Comparison of ENCODE assay signal across 8 mouse cellular contexts in the genomic region with DNA sequence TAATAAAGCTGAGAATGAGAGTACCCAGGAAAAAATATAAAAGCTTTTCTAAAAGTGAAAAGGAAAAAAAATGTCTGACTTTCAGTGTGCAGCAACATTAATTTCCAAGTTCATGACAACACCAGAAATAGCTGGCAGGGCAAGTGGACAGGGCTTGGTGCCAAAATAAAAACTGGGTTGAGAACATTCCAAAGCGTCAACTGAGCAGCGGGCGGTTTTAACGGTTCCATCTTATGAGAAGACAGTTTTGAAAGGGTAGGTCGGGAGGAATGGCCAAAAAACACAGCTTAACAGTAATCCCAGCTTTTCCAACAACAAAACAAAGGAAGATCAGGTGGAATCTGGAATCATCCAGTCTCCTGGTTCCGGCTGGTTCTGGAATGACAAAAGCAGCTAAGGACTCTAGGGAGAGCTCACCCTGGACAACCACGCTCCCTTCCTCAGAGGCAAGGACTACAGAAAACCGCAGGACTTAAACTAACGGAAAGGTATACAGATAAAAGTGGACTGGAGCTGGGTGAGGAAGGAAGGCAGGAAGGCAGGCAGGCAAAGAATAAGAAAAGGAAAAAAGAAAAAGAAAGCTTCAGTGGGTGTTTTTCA. TPM values are rescaled to one million over a fixed set of nuclear protein-coding genes. Genes with fewer than 3 reads are reported as not detected.
DNase-seq lines count a peak whose midpoint lies in the region; ATAC-seq lines count a peak whose summit lies in the region.

No protein-coding gene starts in this region.

- H3K36me3 ChIP-seq in hindbrain, embryonic 15.5 days, result peaks cover 10% of the 10 kb centered on the region
- H3K36me3 ChIP-seq in hindbrain, embryonic 12.5 days, result peaks cover 13% of the 10 kb centered on the region
- H3K36me3 ChIP-seq in heart, embryonic 15.5 days, result no peaks in the 10 kb centered on the region
- H3K36me3 ChIP-seq in lung, embryonic 16.5 days (ENCODE audit: control insufficient read depth, insufficient read depth, low read length), result peaks cover 6% of the 10 kb centered on the region; the same call in 1 of the 2 replicates

- no peaks in the 10 kb centered on the region for H3K27me3 ChIP-seq in hindbrain, embryonic 15.5 days
- H3K27me3 ChIP-seq in hindbrain, embryonic 12.5 days, result no peaks in the 10 kb centered on the region
- H3K27me3 ChIP-seq in heart, embryonic 15.5 days, result no peaks in the 10 kb centered on the region
- H3K27me3 ChIP-seq in lung, embryonic 16.5 days (ENCODE audit: control insufficient read depth, insufficient read depth, low read depth, low read length), result no peaks in the 10 kb centered on the region

- no peaks in the 10 kb centered on the region for H3K9me3 ChIP-seq in hindbrain, embryonic 15.5 days
- H3K9me3 ChIP-seq in hindbrain, embryonic 12.5 days (replicated peaks), result no peaks in the 10 kb centered on the region
- H3K9me3 ChIP-seq in heart, embryonic 15.5 days (replicated peaks), result no peaks in the 10 kb centered on the region
- H3K9me3 ChIP-seq in lung, embryonic 16.5 days (ENCODE audit: control insufficient read depth, low read length), result no peaks in the 10 kb centered on the region

- H3K27ac ChIP-seq in hindbrain, embryonic 15.5 days (replicated peaks), result 0 out of 2 replicates have a peak overlapping the region, but pooled peaks have one; percentile 17
- H3K27ac ChIP-seq in hindbrain, embryonic 12.5 days, result no peak overlapping the region
- peak overlapping the region; percentile 88 for H3K27ac ChIP-seq in heart, embryonic 15.5 days
- peak overlapping the region; percentile 47 for H3K27ac ChIP-seq in lung, embryonic 16.5 days (ENCODE audit: low read length)

- DNase-seq in ES-CJ7 (ENCODE audit: low read depth, low spot score), result peak; percentile 81
- peak; percentile 77 to 79 for DNase-seq in cerebellum, postnatal 10 days
- no peak for DNase-seq in frontal cortex, postnatal 10 days (ENCODE audit: low spot score in 2 of 2)
- DNase-seq in spleen, postnatal 10 days (ENCODE audit: low spot score in 2 of 2), result no peak

- no peak overlapping the region for H3K4me2 ChIP-seq in hindbrain, embryonic 15.5 days
- H3K4me2 ChIP-seq in hindbrain, embryonic 12.5 days (replicated peaks), result no peak overlapping the region
- H3K4me2 ChIP-seq in heart, embryonic 15.5 days, result peak overlapping the region; percentile 39
- H3K4me2 ChIP-seq in lung, embryonic 16.5 days (ENCODE audit: low read depth, low read length), result no peak overlapping the region; the same call in 1 of the 2 replicates

- 69% methylated on average over 9 of the region's 9 CpGs for WGBS in hindbrain, embryonic 15.5 days
- WGBS in hindbrain, embryonic 12.5 days, result 85% methylated on average over 9 of the region's 9 CpGs
- WGBS in heart, embryonic 15.5 days, result 21% methylated on average over 9 of the region's 9 CpGs
- WGBS in lung, embryonic 16.5 days, result 35% methylated on average over 9 of the region's 9 CpGs

- H3K4me3 ChIP-seq in hindbrain, embryonic 15.5 days, result no peak overlapping the region
- H3K4me3 ChIP-seq in hindbrain, embryonic 12.5 days, result no peak overlapping the region
- H3K4me3 ChIP-seq in heart, embryonic 15.5 days, result peak overlapping the region; percentile 4; the same call in 1 of the 2 replicates
- H3K4me3 ChIP-seq in lung, embryonic 16.5 days (ENCODE audit: low read length), result no peak overlapping the region

- peaks cover 12% of the 10 kb centered on the region; the same call in 1 of the 2 replicates for H3K4me1 ChIP-seq in hindbrain, embryonic 15.5 days (replicated peaks)
- no peaks in the 10 kb centered on the region for H3K4me1 ChIP-seq in hindbrain, embryonic 12.5 days
- H3K4me1 ChIP-seq in heart, embryonic 15.5 days (replicated peaks), result peaks cover 35% of the 10 kb centered on the region
- peaks cover 22% of the 10 kb centered on the region for H3K4me1 ChIP-seq in lung, embryonic 16.5 days (replicated peaks; ENCODE audit: control insufficient read depth, insufficient read depth, low read length)

- no peak for ATAC-seq in hindbrain, embryonic 15.5 days (ENCODE audit: low FRiP score, low read depth)
- ATAC-seq in hindbrain, embryonic 12.5 days (ENCODE audit: low FRiP score), result no peak
- peak; percentile 63; the same call in 1 of the 2 replicates for ATAC-seq in heart, embryonic 15.5 days (replicated peaks; ENCODE audit: insufficient number of reproducible peaks, insufficient read depth, low FRiP score, low read depth)
- ATAC-seq in lung, embryonic 16.5 days (ENCODE audit: low read depth), result peak; percentile 81

- H3K9ac ChIP-seq in hindbrain, embryonic 15.5 days, result no peak overlapping the region
- no peak overlapping the region for H3K9ac ChIP-seq in hindbrain, embryonic 12.5 days
- no peak overlapping the region; the same call in 1 of the 2 replicates for H3K9ac ChIP-seq in heart, embryonic 15.5 days
- no peak overlapping the region for H3K9ac ChIP-seq in lung, embryonic 16.5 days (ENCODE audit: low read length)

RNA-seq across cellular contexts. Expression of a gene that starts 19.7 kb away (rescaled TPM):
- 11.5 TPM in 2 replicates for polyA plus RNA-seq in hindbrain, embryonic 15.5 days (2015; fragmentation: Nextera tagmentation; extraction: Ambion mirVana)
- polyA plus RNA-seq in hindbrain, embryonic 12.5 days (2016; fragmentation: Nextera tagmentation; extraction: Ambion mirVana), result 16.5 and 17.1 TPM in 2 replicates
- polyA plus RNA-seq in heart, embryonic 15.5 days (2015; fragmentation: Nextera tagmentation; extraction: Ambion mirVana), result 8.9 and 10.6 TPM in 2 replicates
- polyA plus RNA-seq in lung, embryonic 16.5 days (2015; fragmentation: Nextera tagmentation; extraction: Ambion mirVana), result 12.2 and 12.3 TPM in 2 replicates

RNA-seq across cellular contexts. Expression of a gene that starts 32.5 kb away (rescaled TPM):
- polyA plus RNA-seq in hindbrain, embryonic 15.5 days (2015; fragmentation: Nextera tagmentation; extraction: Ambion mirVana), result not detected in 2 replicates
- polyA plus RNA-seq in hindbrain, embryonic 12.5 days (2016; fragmentation: Nextera tagmentation; extraction: Ambion mirVana), result not detected in 2 replicates
- not detected in 2 replicates for polyA plus RNA-seq in heart, embryonic 15.5 days (2015; fragmentation: Nextera tagmentation; extraction: Ambion mirVana)
- not detected in 2 replicates for polyA plus RNA-seq in lung, embryonic 16.5 days (2015; fragmentation: Nextera tagmentation; extraction: Ambion mirVana)

RNA-seq across cellular contexts. Expression of a gene that starts 33.8 kb away (rescaled TPM):
- 8.7 and 9.7 TPM in 2 replicates for polyA plus RNA-seq in hindbrain, embryonic 15.5 days (2015; fragmentation: Nextera tagmentation; extraction: Ambion mirVana)
- 16.9 and 18.3 TPM in 2 replicates for polyA plus RNA-seq in hindbrain, embryonic 12.5 days (2016; fragmentation: Nextera tagmentation; extraction: Ambion mirVana)
- polyA plus RNA-seq in heart, embryonic 15.5 days (2015; fragmentation: Nextera tagmentation; extraction: Ambion mirVana), result 19.5 and 29.9 TPM in 2 replicates
- polyA plus RNA-seq in lung, embryonic 16.5 days (2015; fragmentation: Nextera tagmentation; extraction: Ambion mirVana), result 83.8 and 84.9 TPM in 2 replicates

RNA-seq across cellular contexts. Expression of a gene that starts 37.6 kb away (rescaled TPM):
- polyA plus RNA-seq in hindbrain, embryonic 15.5 days (2015; fragmentation: Nextera tagmentation; extraction: Ambion mirVana), result 20.8 and 23.8 TPM in 2 replicates
- 22.1 and 24.0 TPM in 2 replicates for polyA plus RNA-seq in hindbrain, embryonic 12.5 days (2016; fragmentation: Nextera tagmentation; extraction: Ambion mirVana)
- 14.4 and 20.5 TPM in 2 replicates for polyA plus RNA-seq in heart, embryonic 15.5 days (2015; fragmentation: Nextera tagmentation; extraction: Ambion mirVana)
- 23.4 and 26.3 TPM in 2 replicates for polyA plus RNA-seq in lung, embryonic 16.5 days (2015; fragmentation: Nextera tagmentation; extraction: Ambion mirVana)

RNA-seq across cellular contexts. Expression of a gene that starts 37.7 kb away (rescaled TPM):
- polyA plus RNA-seq in hindbrain, embryonic 15.5 days (2015; fragmentation: Nextera tagmentation; extraction: Ambion mirVana), result 20.5 and 21.8 TPM in 2 replicates
- polyA plus RNA-seq in hindbrain, embryonic 12.5 days (2016; fragmentation: Nextera tagmentation; extraction: Ambion mirVana), result 24.6 and 26.1 TPM in 2 replicates
- polyA plus RNA-seq in heart, embryonic 15.5 days (2015; fragmentation: Nextera tagmentation; extraction: Ambion mirVana), result 13.6 and 19.0 TPM in 2 replicates
- polyA plus RNA-seq in lung, embryonic 16.5 days (2015; fragmentation: Nextera tagmentation; extraction: Ambion mirVana), result 21.0 and 21.8 TPM in 2 replicates

Comparison
In these comparisons a context has a peak if more than half of its experiments do, and no peak if none do; other contexts are left out.
1. ATAC-seq: peak in heart, embryonic 15.5 days (single experiment) and lung, embryonic 16.5 days (single experiment); none in hindbrain, embryonic 15.5 days (single experiment) and hindbrain, embryonic 12.5 days (single experiment).
2. DNase-seq: peak in ES-CJ7 (single experiment) and cerebellum, postnatal 10 days (2 of 2); none in frontal cortex, postnatal 10 days (0 of 2) and spleen, postnatal 10 days (0 of 2).